Mouse (Mus musculus) limb, embryonic 11.5 days (tissue): ENCODE measurements at regions not wholly inside any gene's neighbourhood (a gene's known extent, or its start where the extent isn't known, plus 50 kb on each side); places are given as distances from the start of the nearest gene placed in this dataset.

Experiments used
- ATAC-seq: fragments of 200-750 bp; cut with Nextera tagmentation; 2 replicates; pipeline ENCODE4 v1.8.0; 2017; ENCODE audit warnings: low read depth; ENCODE audit not compliant: insufficient number of reproducible peaks, low FRiP score, low TSS enrichment
- DNase-seq: peaks from one replicate; pipeline ENCODE4 v3.0.0-alpha.2; 2015; ENCODE audit warnings: low spot score
- H3K27ac ChIP-seq: fragments of 300-500 bp; sonication (generic); replicated peaks from 2 replicates; pipeline ENCODE4 v1.5.1; 2014; ENCODE audit warnings: low read depth, mild to moderate bottlenecking, low read length
- H3K27me3 ChIP-seq: fragments of 300-500 bp; sonication (generic); 2 replicates; pipeline ENCODE4 v1.6.1; 2014; ENCODE audit warnings: mild to moderate bottlenecking, low read length, mixed read lengths; ENCODE audit not compliant: control insufficient read depth, insufficient read depth
- H3K36me3 ChIP-seq: fragments of 300-500 bp; sonication (generic); 2 replicates; pipeline ENCODE4 v1.6.1; 2014; ENCODE audit warnings: mild to moderate bottlenecking, low read length, moderate library complexity, mixed read lengths; ENCODE audit not compliant: control insufficient read depth, insufficient read depth
- H3K4me1 ChIP-seq: fragments of 300-500 bp; sonication (generic); 2 replicates; pipeline ENCODE4 v1.6.1; 2014; ENCODE audit warnings: low read length, mixed read lengths; ENCODE audit not compliant: control insufficient read depth, insufficient read depth
- H3K4me2 ChIP-seq: fragments of 300-500 bp; sonication (generic); 2 replicates; pipeline ENCODE4 v1.6.1; 2014; ENCODE audit warnings: low read depth, mild to moderate bottlenecking, moderate library complexity; ENCODE audit not compliant: severe bottlenecking
- H3K4me3 ChIP-seq: fragments of 300-500 bp; sonication (generic); 2 replicates; pipeline ENCODE4 v1.5.1; 2014; ENCODE audit warnings: low read depth, low read length
- H3K9ac ChIP-seq: fragments of 300-500 bp; sonication (generic); 2 replicates; pipeline ENCODE4 v1.6.1; 2014; ENCODE audit warnings: mild to moderate bottlenecking, low read length
- H3K9me3 ChIP-seq: fragments of 300-500 bp; sonication (generic); 2 replicates; pipeline ENCODE4 v1.6.1; 2016; ENCODE audit warnings: low read length; ENCODE audit not compliant: control insufficient read depth
- WGBS: fragments of 180-500 bp; shearing (Covaris S2); extraction: QIAGEN DNeasy Blood & Tissue Kit; methylation state at CpG from one replicate; pipeline ENCODE4 v1.1.7; 2014; 5-methylcytosine and 5-hydroxymethylcytosine counted together

DNA sequence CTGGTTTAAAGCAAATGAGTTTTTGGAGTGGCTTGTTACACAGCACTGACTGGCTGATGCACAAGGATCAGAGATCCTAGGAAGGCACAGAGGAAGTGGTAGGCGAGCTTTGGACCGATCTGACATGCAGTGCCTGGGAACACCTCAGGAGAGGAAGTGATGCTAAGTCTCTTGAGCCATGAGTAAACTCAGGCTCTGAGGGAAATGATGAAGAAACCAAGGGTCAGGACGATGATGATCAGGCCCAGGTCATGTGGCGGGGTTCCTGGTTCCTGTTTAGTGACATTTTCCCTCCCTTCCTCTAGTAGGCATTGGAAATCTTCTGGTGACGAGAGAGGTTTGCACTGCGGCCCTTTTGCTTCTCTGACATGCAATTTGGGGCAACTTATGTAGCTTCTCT lies 208.7 kb downstream of the 4933412E24Rik start:
- no peak overlapping the region for H3K4me3 ChIP-seq
- ATAC-seq (no peak), DNase-seq (no peak)
- no peak overlapping the region for H3K4me2 ChIP-seq
- no peak overlapping the region for H3K27ac ChIP-seq
- H3K27me3 ChIP-seq, result no peaks in the 10 kb centered on the region
- H3K4me1 ChIP-seq, result no peaks in the 10 kb centered on the region
- H3K9me3 ChIP-seq, result no peaks in the 10 kb centered on the region
- H3K36me3 ChIP-seq, result no peaks in the 10 kb centered on the region
- no peak overlapping the region for H3K9ac ChIP-seq
- 86% methylated on average over 6 of the region's 6 CpGs for WGBS

DNA sequence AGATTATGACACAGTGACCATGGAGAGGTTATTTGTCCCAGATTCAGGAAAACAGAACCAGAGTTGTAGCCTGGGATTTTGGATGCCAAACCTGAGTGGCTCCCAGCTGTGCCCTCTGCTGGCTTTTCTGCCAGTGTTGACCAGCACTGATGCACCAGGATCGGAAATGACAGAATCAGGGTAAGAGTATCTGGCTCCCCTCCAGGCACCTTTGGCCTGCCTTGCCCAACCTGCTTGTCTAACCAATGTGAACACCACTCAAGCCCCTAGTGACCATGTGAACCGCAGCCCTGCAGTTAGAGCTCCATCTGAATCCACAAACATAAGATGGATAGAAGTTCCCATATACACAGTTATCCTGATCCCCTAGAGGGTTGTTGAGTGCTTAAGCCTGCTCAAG lies 210.6 kb downstream of the 4933412E24Rik start:
- DNase-seq, result no peak
- Histone ChIP-seq H3K27me3 (no peaks in the 10 kb centered on the region), H3K9ac (no peak overlapping the region), H3K9me3 (no peaks in the 10 kb centered on the region), H3K4me3 (no peak overlapping the region), H3K4me1 (no peaks in the 10 kb centered on the region), H3K4me2 (no peak overlapping the region), H3K36me3 (no peaks in the 10 kb centered on the region), H3K27ac (no peak overlapping the region)
- ATAC-seq, result no peak
- 95% methylated on average over 2 of the region's 2 CpGs for WGBS

DNA sequence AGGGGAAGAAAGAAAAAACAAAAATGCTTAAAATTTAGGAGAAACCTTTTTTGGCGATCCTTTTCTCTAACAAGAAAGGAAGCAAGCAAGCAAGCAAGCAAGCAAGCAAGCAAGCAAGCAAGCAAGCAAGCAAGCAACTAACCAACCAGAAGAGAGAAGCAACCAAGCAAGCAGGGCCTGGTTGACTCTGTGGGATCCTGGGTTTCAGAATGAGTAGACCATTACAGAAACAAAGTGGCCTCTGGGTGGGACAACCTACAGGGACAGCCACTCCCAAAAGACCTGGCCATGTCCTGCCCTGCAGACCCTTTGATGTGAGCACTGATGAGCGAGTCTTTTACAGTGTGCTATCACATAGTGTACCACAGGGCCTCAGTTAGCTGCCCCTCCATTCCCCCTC lies 211.6 kb downstream of the 4933412E24Rik start:
- ATAC-seq (no peak), DNase-seq (no peak)
- Histone ChIP-seq H3K27me3 (no peaks in the 10 kb centered on the region), H3K9me3 (no peaks in the 10 kb centered on the region), H3K9ac (no peak overlapping the region), H3K27ac (no peak overlapping the region), H3K4me2 (no peak overlapping the region), H3K4me1 (no peaks in the 10 kb centered on the region), H3K4me3 (no peak overlapping the region), H3K36me3 (no peaks in the 10 kb centered on the region)
- WGBS, result 87% methylated on average over 2 of the region's 2 CpGs

DNA sequence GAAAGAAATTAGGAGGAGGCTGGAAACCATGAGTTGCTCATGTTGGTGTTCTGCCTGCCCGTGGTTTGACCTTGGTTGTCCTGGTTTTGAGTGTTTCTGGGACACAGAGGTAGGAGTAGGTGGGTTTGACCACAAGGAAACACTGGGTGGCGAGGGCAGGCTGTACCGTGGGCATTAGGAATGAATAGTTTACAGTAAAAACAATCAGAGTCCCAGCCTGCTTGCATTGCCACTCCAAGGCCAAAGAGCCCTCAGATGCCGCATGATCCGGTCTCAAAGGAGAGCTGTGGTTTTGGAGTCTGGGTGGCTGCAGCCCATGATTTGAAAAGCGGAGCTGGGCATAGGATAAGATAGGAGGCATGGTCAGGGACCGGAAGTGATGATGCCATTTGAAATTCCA lies 212.0 kb downstream of the 4933412E24Rik start:
- H3K9ac ChIP-seq, result no peak overlapping the region
- H3K27ac ChIP-seq, result no peak overlapping the region
- H3K27me3 ChIP-seq, result no peaks in the 10 kb centered on the region
- no peak overlapping the region for H3K4me2 ChIP-seq
- no peaks in the 10 kb centered on the region for H3K36me3 ChIP-seq
- no peaks in the 10 kb centered on the region for H3K4me1 ChIP-seq
- WGBS, result 87% methylated on average over 7 of the region's 7 CpGs
- no peak for ATAC-seq
- no peak for DNase-seq
- no peaks in the 10 kb centered on the region for H3K9me3 ChIP-seq
- no peak overlapping the region for H3K4me3 ChIP-seq

DNA sequence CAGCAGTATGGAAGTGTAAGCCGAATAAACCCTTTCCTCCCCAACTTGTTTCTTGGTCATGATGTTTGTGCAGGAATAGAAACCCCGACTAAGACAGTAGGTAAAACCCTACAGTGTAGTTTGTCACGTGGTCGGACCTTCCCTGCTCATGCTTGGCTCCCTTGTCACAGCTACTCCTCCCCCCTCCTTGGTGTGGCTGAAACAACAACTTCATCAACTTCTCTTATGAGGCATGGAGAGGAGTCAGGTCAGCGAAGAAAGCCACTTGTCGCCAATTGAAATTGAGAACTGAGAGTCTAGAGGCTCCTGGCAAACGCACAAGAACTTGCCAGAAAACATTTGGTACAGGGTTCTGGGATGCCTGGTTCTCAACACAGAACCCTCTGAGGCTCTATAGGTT lies 214.1 kb downstream of the 4933412E24Rik start:
- Histone ChIP-seq H3K4me1 (no peaks in the 10 kb centered on the region), H3K27me3 (no peaks in the 10 kb centered on the region), H3K27ac (no peak overlapping the region), H3K9ac (no peak overlapping the region), H3K4me2 (no peak overlapping the region), H3K36me3 (no peaks in the 10 kb centered on the region), H3K9me3 (no peaks in the 10 kb centered on the region), H3K4me3 (no peak overlapping the region)
- 85% methylated on average over 6 of the region's 7 CpGs for WGBS
- DNase-seq (no peak), ATAC-seq (no peak)

DNA sequence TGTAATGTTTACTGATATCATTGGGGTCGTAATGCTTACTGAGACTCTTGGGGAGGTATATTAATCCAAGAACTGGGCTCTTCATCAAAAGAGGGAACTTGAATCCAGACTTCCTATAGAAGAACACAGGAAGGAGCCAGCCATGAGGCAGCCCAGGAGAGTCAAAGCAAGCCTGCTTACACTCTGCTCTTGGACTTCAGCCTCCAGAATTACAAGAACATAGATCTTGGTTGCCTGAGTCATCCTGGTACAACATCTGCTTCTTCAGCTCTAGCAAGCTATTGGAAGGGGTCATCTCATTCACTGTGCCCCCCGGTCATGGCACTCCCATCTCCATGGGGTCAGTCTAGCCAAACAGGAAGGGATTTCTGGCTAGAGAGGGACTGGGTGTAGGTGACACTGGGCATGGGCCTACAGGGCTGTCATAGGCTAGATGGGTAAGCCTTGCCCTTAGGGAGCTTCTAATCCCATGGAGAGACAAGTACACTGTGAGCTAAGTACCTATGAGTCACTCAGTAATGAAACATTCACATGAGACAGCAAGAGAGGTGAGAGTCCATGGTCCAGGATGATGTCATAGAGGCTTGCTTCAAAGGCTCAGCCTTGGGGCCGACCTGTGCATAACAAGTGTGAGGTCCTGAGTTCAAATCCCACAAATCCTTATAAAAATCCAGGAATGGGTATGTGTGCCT lies 217.1 kb downstream of the 4933412E24Rik start:
- H3K4me2 ChIP-seq, result no peak overlapping the region
- no peaks in the 10 kb centered on the region for H3K9me3 ChIP-seq
- H3K4me3 ChIP-seq, result no peak overlapping the region
- WGBS, result 92% methylated on average over 3 of the region's 3 CpGs
- no peaks in the 10 kb centered on the region for H3K27me3 ChIP-seq
- DNase-seq (no peak), ATAC-seq (no peak)
- H3K9ac ChIP-seq, result no peak overlapping the region
- no peak overlapping the region for H3K27ac ChIP-seq
- no peaks in the 10 kb centered on the region for H3K36me3 ChIP-seq
- H3K4me1 ChIP-seq, result no peaks in the 10 kb centered on the region

DNA sequence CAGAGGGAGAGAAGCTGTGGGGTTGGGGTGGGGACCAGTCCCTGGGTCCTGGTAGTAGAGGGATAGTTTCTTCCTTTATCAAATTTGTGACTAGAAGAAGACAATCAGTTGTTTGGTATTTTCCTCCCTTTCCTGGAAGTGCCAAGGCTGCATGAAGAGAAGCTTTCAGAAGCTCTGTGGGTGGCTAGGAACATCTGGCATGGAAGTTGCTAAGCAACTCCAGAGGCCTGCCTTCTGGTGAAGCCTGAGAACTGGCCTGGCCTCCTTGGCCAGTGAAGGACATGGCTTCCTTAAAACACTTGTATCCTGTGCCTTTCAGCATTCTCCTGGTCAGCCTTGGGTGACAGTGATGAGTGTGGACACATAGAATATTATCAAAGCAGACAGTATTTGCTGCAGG lies 217.9 kb downstream of the 4933412E24Rik start:
- Histone ChIP-seq H3K4me1 (no peaks in the 10 kb centered on the region), H3K4me2 (no peak overlapping the region), H3K27me3 (no peaks in the 10 kb centered on the region), H3K27ac (no peak overlapping the region), H3K9ac (no peak overlapping the region), H3K9me3 (no peaks in the 10 kb centered on the region), H3K36me3 (no peaks in the 10 kb centered on the region), H3K4me3 (no peak overlapping the region)
- ATAC-seq (no peak), DNase-seq (no peak)

DNA sequence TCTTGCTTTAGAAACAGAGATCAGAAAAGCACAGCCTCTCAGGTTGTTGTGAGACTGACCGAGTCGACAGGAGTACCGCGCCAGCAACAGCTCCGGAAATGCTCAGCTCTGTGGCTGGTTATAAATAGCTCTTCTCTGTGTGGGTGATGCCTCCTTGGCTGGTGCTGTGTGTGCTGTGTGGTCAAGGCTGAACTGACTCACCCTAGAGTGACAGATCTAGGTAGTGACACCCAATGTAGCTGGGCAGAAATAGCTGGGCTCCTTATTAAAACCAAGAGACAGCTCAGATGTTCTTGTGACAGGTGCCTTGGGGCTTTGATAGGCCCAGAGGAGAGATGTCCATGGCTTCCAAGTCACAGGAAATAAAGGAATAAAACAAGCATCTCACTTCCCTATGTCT lies 220.7 kb downstream of the 4933412E24Rik start:
- Histone ChIP-seq H3K27me3 (no peaks in the 10 kb centered on the region), H3K36me3 (no peaks in the 10 kb centered on the region), H3K4me3 (no peak overlapping the region), H3K9me3 (no peaks in the 10 kb centered on the region), H3K9ac (no peak overlapping the region), H3K4me2 (no peak overlapping the region), H3K27ac (no peak overlapping the region), H3K4me1 (no peaks in the 10 kb centered on the region)
- WGBS, result 81% methylated on average over 5 of the region's 5 CpGs
- ATAC-seq (no peak), DNase-seq (no peak)

DNA sequence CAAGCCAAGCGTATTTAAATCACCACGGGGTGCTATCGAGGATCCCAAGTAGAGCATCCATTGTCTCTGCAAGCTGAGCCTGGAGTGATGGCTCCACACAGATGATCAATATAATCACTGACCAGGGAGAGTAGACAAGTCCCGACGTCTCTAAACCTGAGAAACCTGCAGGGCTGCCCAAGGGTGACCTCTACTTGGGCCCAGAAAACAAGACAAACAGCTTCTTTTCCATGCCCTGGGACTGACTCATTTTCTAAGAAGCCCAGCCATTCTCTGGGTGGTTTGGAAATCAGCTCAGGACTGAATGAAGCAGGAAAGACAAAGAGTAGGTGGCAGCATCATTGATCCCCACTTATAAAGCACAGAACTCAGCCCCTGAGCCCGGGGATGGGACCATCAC lies 221.5 kb downstream of the 4933412E24Rik start:
- DNase-seq, result no peak
- H3K4me3 ChIP-seq, result no peak overlapping the region
- no peak overlapping the region for H3K4me2 ChIP-seq
- no peaks in the 10 kb centered on the region for H3K4me1 ChIP-seq
- WGBS, result 89% methylated on average over 6 of the region's 6 CpGs
- no peak overlapping the region for H3K9ac ChIP-seq
- no peaks in the 10 kb centered on the region for H3K9me3 ChIP-seq
- H3K27me3 ChIP-seq, result no peaks in the 10 kb centered on the region
- no peaks in the 10 kb centered on the region for H3K36me3 ChIP-seq
- no peak overlapping the region for H3K27ac ChIP-seq
- no peak for ATAC-seq
